Mouse (Mus musculus) cerebellum, postnatal 10 days (tissue): ENCODE results near the gene Necab3.

Source experiments
- DNase-seq, 2 experiments: peaks; one replicate each; pipeline ENCODE4 v3.0.0; 2021; ENCODE audit warnings: mixed read lengths in 2 of 2

Gene Necab3

GRCm38 (mm10) chr2:154558264-154559039, at the start of gene Necab3:
Gene Necab3 (minus strand): TSS chr2:154558890.
- peak; percentile 91 to 94 for DNase-seq

GRCm38 (mm10) chr2:154606965-154607364, 48.3 kb upstream of the Necab3 start:
- no peak for DNase-seq

- DNase-seq: no peak
Observed at GRCm38 (mm10) chr2:154604156-154604555, 45.5 kb upstream of the Necab3 start.

- peak; percentile 99 to 100 for DNase-seq
Observed at GRCm38 (mm10) chr2:154603638-154604153, 45.0 kb upstream of the Necab3 start, which contains the start of gene Pxmp4. Gene Pxmp4 (minus strand): TSS chr2:154603708.

- no peak for DNase-seq
Observed at GRCm38 (mm10) chr2:154603007-154603637, 44.4 kb upstream of the Necab3 start.

- no peak for DNase-seq
Observed at GRCm38 (mm10) chr2:154601324-154601723, 42.6 kb upstream of the Necab3 start.

GRCm38 (mm10) chr2:154600586-154600985, 41.9 kb upstream of the Necab3 start:
- DNase-seq: no peak

- no peak for DNase-seq
Observed at GRCm38 (mm10) chr2:154597399-154597798, 38.7 kb upstream of the Necab3 start.

GRCm38 (mm10) chr2:154595775-154596174, 37.1 kb upstream of the Necab3 start:
- peak; percentile 85 to 91 for DNase-seq

- DNase-seq: peak; percentile 59 to 61
Observed at GRCm38 (mm10) chr2:154593025-154593424, 34.3 kb upstream of the Necab3 start.

- no peak for DNase-seq
Observed at GRCm38 (mm10) chr2:154591239-154591638, 32.5 kb upstream of the Necab3 start.

- DNase-seq: no peak
Observed at GRCm38 (mm10) chr2:154589051-154589450, 30.4 kb upstream of the Necab3 start.

- DNase-seq: peak; percentile 88 to 91
Observed at GRCm38 (mm10) chr2:154586405-154586804, 27.7 kb upstream of the Necab3 start.

GRCm38 (mm10) chr2:154584931-154585601, 26.4 kb upstream of the Necab3 start:
- DNase-seq: peak; percentile 81 to 82

GRCm38 (mm10) chr2:154583906-154584872, 25.5 kb upstream of the Necab3 start:
- peak; percentile 90 to 94 for DNase-seq

GRCm38 (mm10) chr2:154581421-154581820, 22.7 kb upstream of the Necab3 start:
- no peak for DNase-seq

GRCm38 (mm10) chr2:154580586-154580985, 21.9 kb upstream of the Necab3 start:
- peak in 1 of 2 experiments; percentile 37 for DNase-seq

- no peak for DNase-seq
Observed at GRCm38 (mm10) chr2:154577744-154578067, 19.0 kb upstream of the Necab3 start.

- DNase-seq: peak in 1 of 2 experiments; percentile 58
Observed at GRCm38 (mm10) chr2:154576876-154577743, 18.4 kb upstream of the Necab3 start.

GRCm38 (mm10) chr2:154574271-154574670, 15.6 kb upstream of the Necab3 start:
- DNase-seq: peak; percentile 49 to 68

GRCm38 (mm10) chr2:154572996-154573395, 14.3 kb upstream of the Necab3 start:
- peak; percentile 57 to 75 for DNase-seq
